8 mouse cellular contexts compared by ENCODE assay signal in the genomic region with DNA sequence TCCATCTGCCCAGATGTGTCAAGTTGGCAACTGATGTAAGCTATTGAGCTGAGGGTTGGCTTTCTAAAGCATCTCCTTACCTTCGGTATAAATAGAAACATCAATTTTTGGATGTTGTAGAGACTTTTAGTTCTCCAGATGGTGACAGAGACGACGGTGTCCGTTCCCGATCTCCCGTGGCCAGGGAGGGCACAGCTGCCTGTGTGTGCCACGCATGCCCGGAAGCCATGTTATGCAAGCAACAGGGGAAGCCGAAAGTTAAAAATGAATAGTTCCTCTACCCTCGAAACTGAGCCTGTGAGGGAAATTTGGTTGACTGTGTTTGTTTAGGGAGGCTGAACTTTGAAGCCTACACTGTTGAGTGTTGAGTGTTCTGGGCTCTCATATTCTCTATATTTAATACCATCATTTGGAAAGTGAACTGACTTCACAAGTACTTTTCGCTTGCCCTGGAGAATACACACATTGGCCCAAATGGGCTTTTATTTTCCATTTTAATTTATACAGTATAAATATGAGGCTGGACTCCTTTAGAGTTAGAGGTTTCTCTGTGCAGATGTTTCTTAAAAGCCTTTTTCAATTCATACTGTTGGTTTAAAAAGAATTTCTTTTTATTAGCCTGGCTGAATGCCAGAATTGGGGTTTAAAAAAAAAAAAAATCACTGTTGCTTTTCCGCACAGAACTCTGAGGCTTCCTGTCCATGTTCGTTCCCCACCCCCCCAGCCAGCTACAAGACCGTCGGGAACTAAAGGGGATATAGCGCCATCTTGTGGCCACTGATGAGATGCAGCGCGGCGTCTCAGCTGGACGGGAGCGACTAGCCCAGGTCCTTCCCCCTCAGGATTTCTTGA. TPM values are rescaled to one million over a fixed set of nuclear protein-coding genes. Genes with fewer than 3 reads are reported as not detected.
DNase-seq lines count a peak whose midpoint lies in the region; ATAC-seq and TF ChIP-seq lines count a peak whose summit lies in the region.

No protein-coding gene starts in this region.

- H3K27me3 ChIP-seq in megakaryocyte, embryonic 14.5 days (replicated peaks) = peaks cover 23% of the 10 kb centered on the region

- no peaks in the 10 kb centered on the region for H3K36me3 ChIP-seq in megakaryocyte, embryonic 14.5 days (replicated peaks; ENCODE audit: low read length)

- H3K4me1 ChIP-seq in megakaryocyte, embryonic 14.5 days = peaks cover 4% of the 10 kb centered on the region

- peak overlapping the region; percentile 57 for H3K27ac ChIP-seq in gastrocnemius, adult 2 months

- peak; percentile 80 for TF ChIP-seq CTCF in gastrocnemius, adult 2 months (IDR thresholded peaks at IDR 0.05)

- intact Hi-C loops in gastrocnemius, adult 2 months (cut with DNase I) = loop anchor here (2.0 to 10.0 kb wide), 3 partner anchors 134 to 418 kb away; no protein-coding TSS in a partner anchor

- H3K9me3 ChIP-seq in megakaryocyte, embryonic 14.5 days = peaks cover 42% of the 10 kb centered on the region

- peak; percentile 98 for DNase-seq in adipocyte (ENCODE audit: low spot score)
- peak; percentile 90 for DNase-seq in gastrocnemius, adult 2 months
- DNase-seq in induced T-regulatory cell, adult 2 months (ENCODE audit: low read depth) = peak; percentile 84
- peak; percentile 23 to 55 for DNase-seq in left cerebral cortex, adult 8-10 months (ENCODE audit: low spot score in 2 of 2)
- DNase-seq in right cerebral cortex, postnatal 14 days = peak; percentile 88
- DNase-seq in urinary bladder, postnatal 25 days (ENCODE audit: low spot score) = peak; percentile 81

- peak; percentile 98 for ATAC-seq in common myeloid progenitor, adult 5-6 weeks (replicated peaks; ENCODE audit: low read depth, poor library complexity, severe bottlenecking)

- peak overlapping the region; percentile 34 for H3K4me3 ChIP-seq in gastrocnemius, adult 2 months
- peak overlapping the region; percentile 9 for H3K4me3 ChIP-seq in megakaryocyte, embryonic 14.5 days (replicated peaks)

RNA-seq across cellular contexts. Expression of gene Cdk1, which starts 31.8 kb away (rescaled TPM):
- total RNA-seq in common myeloid progenitor, adult 5-6 weeks (2017) = 228 and 241 TPM in 2 replicates
- not detected for total RNA-seq in gastrocnemius, adult 2 months (2021)
- total RNA-seq in left cerebral cortex, adult 8-10 months (2022) = 1 to 10 TPM in 2 of 4 experiments, under 1 TPM in 2; 0.89 to 1.4 (median 1.1) TPM
- 24.3 TPM in 1 of 2 replicates, not detected in the other for polyA plus RNA-seq in megakaryocyte, embryonic 14.5 days (2012; ENCODE audit: insufficient read depth, low replicate concordance)

Comparison
In these comparisons a context has a peak if more than half of its experiments do, and no peak if none do; other contexts are left out.
1. Peak in every context shown above with its lines: DNase-seq, ATAC-seq, H3K4me3 ChIP-seq and H3K27ac ChIP-seq.
2. DNase-seq: peak in every context shown above with its lines; median percentile 98 in adipocyte; 90 in gastrocnemius, adult 2 months; 88 in right cerebral cortex, postnatal 14 days; 84 in induced T-regulatory cell, adult 2 months; 81 in urinary bladder, postnatal 25 days; 39 in left cerebral cortex, adult 8-10 months.
3. RNA of gene Cdk1, which starts 31.8 kb away (total RNA-seq): 228 to 241 TPM in common myeloid progenitor, adult 5-6 weeks; 0.89 to 1.4 TPM in left cerebral cortex, adult 8-10 months and not detected in gastrocnemius, adult 2 months; every median in the first group is over 10 times any median in the second.